Mouse (Mus musculus): ENCODE results near the gene Tspan15. TPM values are rescaled to one million over a fixed set of nuclear protein-coding genes. Genes with fewer than 3 reads are reported as not detected.

Gene Tspan15
- polyA plus RNA-seq, 1 experiment, result 13.7 TPM

GRCm38 (mm10) chr10:62174533-62175313 is 56.3 kb downstream of the Tspan15 start:
- H3K27ac ChIP-seq (ENCODE audit: control insufficient read depth, insufficient read depth, low read length), result no peak overlapping the region
- no peaks in the 10 kb centered on the region for H3K36me3 ChIP-seq (ENCODE audit: control insufficient read depth, insufficient read depth, low read length)
- no peaks in the 10 kb centered on the region for H3K27me3 ChIP-seq (ENCODE audit: control insufficient read depth, insufficient read depth, low read length)
- no peak for DNase-seq
- H3K4me1 ChIP-seq (replicated peaks; ENCODE audit: control insufficient read depth, insufficient read depth, low read length), result no peaks in the 10 kb centered on the region
- H3K4me3 ChIP-seq (ENCODE audit: control insufficient read depth, insufficient read depth, low read length), result no peak overlapping the region
- WGBS, result 87% methylated on average over 15 of the region's 15 CpGs
- no peak for TF ChIP-seq CTCF (IDR thresholded peaks at IDR 0.05; ENCODE audit: borderline replicate concordance, control insufficient read depth, extremely low read depth, insufficient read depth, low read length, poor library complexity)
- no peak for TF ChIP-seq POLR2A (IDR thresholded peaks at IDR 0.05; ENCODE audit: control insufficient read depth, extremely low read depth, insufficient read depth, low read length, poor library complexity)

- Histone ChIP-seq H3K27me3 (ENCODE audit: control insufficient read depth, insufficient read depth, low read length) (no peaks in the 10 kb centered on the region), H3K27ac (ENCODE audit: control insufficient read depth, insufficient read depth, low read length) (no peak overlapping the region), H3K36me3 (ENCODE audit: control insufficient read depth, insufficient read depth, low read length) (no peaks in the 10 kb centered on the region), H3K4me3 (ENCODE audit: control insufficient read depth, insufficient read depth, low read length) (no peak overlapping the region), H3K4me1 (replicated peaks; ENCODE audit: control insufficient read depth, insufficient read depth, low read length) (no peaks in the 10 kb centered on the region)
- TF ChIP-seq POLR2A (IDR thresholded peaks at IDR 0.05; ENCODE audit: control insufficient read depth, extremely low read depth, insufficient read depth, low read length, poor library complexity) (no peak), CTCF (IDR thresholded peaks at IDR 0.05; ENCODE audit: borderline replicate concordance, control insufficient read depth, extremely low read depth, insufficient read depth, low read length, poor library complexity) (no peak)
- DNase-seq, result no peak
- 93% methylated on average over 9 of the region's 9 CpGs for WGBS
These were observed 57.1 kb downstream of the Tspan15 start for GRCm38 (mm10) chr10:62173941-62174448.

- Histone ChIP-seq H3K4me1 (replicated peaks; ENCODE audit: control insufficient read depth, insufficient read depth, low read length) (no peaks in the 10 kb centered on the region), H3K4me3 (ENCODE audit: control insufficient read depth, insufficient read depth, low read length) (no peak overlapping the region), H3K36me3 (ENCODE audit: control insufficient read depth, insufficient read depth, low read length) (no peaks in the 10 kb centered on the region), H3K27ac (ENCODE audit: control insufficient read depth, insufficient read depth, low read length) (no peak overlapping the region), H3K27me3 (ENCODE audit: control insufficient read depth, insufficient read depth, low read length) (no peaks in the 10 kb centered on the region)
- WGBS, result 50% methylated on average over 9 of the region's 9 CpGs
- DNase-seq, result no peak
- TF ChIP-seq POLR2A (IDR thresholded peaks at IDR 0.05; ENCODE audit: control insufficient read depth, extremely low read depth, insufficient read depth, low read length, poor library complexity) (no peak), CTCF (IDR thresholded peaks at IDR 0.05; ENCODE audit: borderline replicate concordance, control insufficient read depth, extremely low read depth, insufficient read depth, low read length, poor library complexity) (no peak)
These were observed 58.1 kb downstream of the Tspan15 start for GRCm38 (mm10) chr10:62172841-62173553.

- H3K27me3 ChIP-seq (ENCODE audit: control insufficient read depth, insufficient read depth, low read length), result no peaks in the 10 kb centered on the region
- no peaks in the 10 kb centered on the region for H3K36me3 ChIP-seq (ENCODE audit: control insufficient read depth, insufficient read depth, low read length)
- no peak overlapping the region for H3K27ac ChIP-seq (ENCODE audit: control insufficient read depth, insufficient read depth, low read length)
- no peak overlapping the region for H3K4me3 ChIP-seq (ENCODE audit: control insufficient read depth, insufficient read depth, low read length)
- H3K4me1 ChIP-seq (replicated peaks; ENCODE audit: control insufficient read depth, insufficient read depth, low read length), result no peaks in the 10 kb centered on the region
- DNase-seq, result no peak
- WGBS, result 27% methylated on average over 10 of the region's 10 CpGs
- TF ChIP-seq POLR2A (IDR thresholded peaks at IDR 0.05; ENCODE audit: control insufficient read depth, extremely low read depth, insufficient read depth, low read length, poor library complexity), result no peak
- no peak for TF ChIP-seq CTCF (IDR thresholded peaks at IDR 0.05; ENCODE audit: borderline replicate concordance, control insufficient read depth, extremely low read depth, insufficient read depth, low read length, poor library complexity)
These were observed 68.6 kb downstream of the Tspan15 start for GRCm38 (mm10) chr10:62162410-62162809.

- DNase-seq, result no peak
- Histone ChIP-seq H3K36me3 (ENCODE audit: control insufficient read depth, insufficient read depth, low read length) (no peaks in the 10 kb centered on the region), H3K4me1 (replicated peaks; ENCODE audit: control insufficient read depth, insufficient read depth, low read length) (no peaks in the 10 kb centered on the region), H3K27me3 (ENCODE audit: control insufficient read depth, insufficient read depth, low read length) (no peaks in the 10 kb centered on the region), H3K4me3 (ENCODE audit: control insufficient read depth, insufficient read depth, low read length) (no peak overlapping the region), H3K27ac (ENCODE audit: control insufficient read depth, insufficient read depth, low read length) (no peak overlapping the region)
- WGBS, result 75% methylated on average over 7 of the region's 7 CpGs
- TF ChIP-seq POLR2A (IDR thresholded peaks at IDR 0.05; ENCODE audit: control insufficient read depth, extremely low read depth, insufficient read depth, low read length, poor library complexity), result no peak
- TF ChIP-seq CTCF (IDR thresholded peaks at IDR 0.05; ENCODE audit: borderline replicate concordance, control insufficient read depth, extremely low read depth, insufficient read depth, low read length, poor library complexity), result no peak
These were observed 81.1 kb downstream of the Tspan15 start for GRCm38 (mm10) chr10:62149929-62150328.

GRCm38 (mm10) chr10:62147466-62148248 is 83.4 kb downstream of the Tspan15 start:
- no peak overlapping the region for H3K4me3 ChIP-seq (ENCODE audit: control insufficient read depth, insufficient read depth, low read length)
- TF ChIP-seq CTCF (IDR thresholded peaks at IDR 0.05; ENCODE audit: borderline replicate concordance, control insufficient read depth, extremely low read depth, insufficient read depth, low read length, poor library complexity), result no peak
- H3K27ac ChIP-seq (ENCODE audit: control insufficient read depth, insufficient read depth, low read length), result no peak overlapping the region
- DNase-seq, result no peak
- no peaks in the 10 kb centered on the region for H3K36me3 ChIP-seq (ENCODE audit: control insufficient read depth, insufficient read depth, low read length)
- WGBS, result 70% methylated on average over 12 of the region's 12 CpGs
- no peaks in the 10 kb centered on the region for H3K27me3 ChIP-seq (ENCODE audit: control insufficient read depth, insufficient read depth, low read length)
- no peaks in the 10 kb centered on the region for H3K4me1 ChIP-seq (replicated peaks; ENCODE audit: control insufficient read depth, insufficient read depth, low read length)

All from thymus, adult 2 months (tissue).